ENCODE assay signal across 8 mouse cellular contexts in the genomic region with DNA sequence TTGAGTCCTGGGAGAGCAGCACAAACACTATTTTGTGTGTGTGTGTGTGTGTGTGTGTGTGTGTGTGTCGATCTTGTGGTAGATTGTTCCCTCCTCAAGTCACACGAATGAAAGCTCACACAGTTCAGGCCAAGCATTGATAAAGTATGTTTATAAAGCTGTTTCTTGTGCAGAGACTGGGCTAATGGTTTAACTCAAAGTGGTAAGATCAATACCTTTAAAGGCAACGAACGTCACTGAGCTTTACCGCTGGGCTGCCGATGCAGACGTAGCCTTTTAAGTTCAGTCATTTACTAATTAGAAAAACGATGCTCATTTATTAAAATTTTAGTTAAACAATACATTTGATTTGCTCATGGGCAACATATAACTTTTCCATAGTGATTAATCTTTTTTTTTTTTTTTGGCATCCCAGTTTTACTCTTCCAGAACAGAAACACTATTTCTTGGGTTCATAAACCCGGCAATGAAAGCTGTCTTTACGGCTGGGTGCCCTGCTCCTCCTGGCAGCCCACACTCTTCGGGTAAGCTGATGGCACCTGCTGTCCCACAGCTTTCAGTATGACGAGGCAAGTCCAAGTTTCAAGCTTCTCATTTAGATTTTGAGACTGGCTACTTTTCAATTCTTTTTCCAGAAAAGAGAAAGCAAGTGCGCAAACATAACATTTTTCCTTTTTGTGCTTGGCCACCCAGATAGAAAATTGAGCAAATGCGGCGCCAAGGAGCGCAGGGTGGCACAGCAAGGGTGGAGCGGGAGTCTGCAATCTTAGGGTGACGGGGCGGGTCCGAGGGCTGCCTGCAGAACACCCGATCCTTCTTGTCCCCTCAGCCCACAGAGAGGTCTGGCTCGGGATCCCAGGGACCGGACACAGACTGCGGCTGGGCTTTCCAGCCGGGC. TPM values are rescaled to one million over a fixed set of nuclear protein-coding genes. Genes with fewer than 3 reads are reported as not detected.
DNase-seq lines count a peak whose midpoint lies in the region; ATAC-seq and TF ChIP-seq lines count a peak whose summit lies in the region.

No protein-coding gene starts in this region.

- H3K79me2 ChIP-seq in C2C12 (ENCODE audit: control insufficient read depth, insufficient read depth), result peaks cover 43% of the 10 kb centered on the region

- intact Hi-C loops in gastrocnemius, postnatal 36 days (cut with DNase I), result loop anchor here (2.0 kb wide), 1 partner anchor 30 kb away; no protein-coding TSS in a partner anchor

- peak overlapping the region; percentile 99 for H3K27ac ChIP-seq in heart, embryonic 10.5 days
- peak overlapping the region; percentile 100 for H3K27ac ChIP-seq in hindbrain, embryonic 15.5 days (replicated peaks)
- peak overlapping the region; percentile 100 for H3K27ac ChIP-seq in midbrain, embryonic 14.5 days (replicated peaks; ENCODE audit: low read depth, low read length)

- no peaks in the 10 kb centered on the region for H3K9me3 ChIP-seq in heart, embryonic 10.5 days
- H3K9me3 ChIP-seq in hindbrain, embryonic 15.5 days, result no peaks in the 10 kb centered on the region
- H3K9me3 ChIP-seq in midbrain, embryonic 14.5 days (ENCODE audit: control insufficient read depth, low read length), result no peaks in the 10 kb centered on the region

- H3K9ac ChIP-seq in hindbrain, embryonic 15.5 days, result peak overlapping the region; percentile 97
- peak overlapping the region; percentile 99 for H3K9ac ChIP-seq in midbrain, embryonic 14.5 days (replicated peaks; ENCODE audit: low read length)

- no peak for TF ChIP-seq CTCF in C2C12 (IDR thresholded peaks at IDR 0.05; ENCODE audit: control insufficient read depth, insufficient read depth, insufficient read length)

- H3K27me3 ChIP-seq in heart, embryonic 10.5 days (ENCODE audit: insufficient read depth, poor library complexity, severe bottlenecking), result no peaks in the 10 kb centered on the region
- no peaks in the 10 kb centered on the region for H3K27me3 ChIP-seq in C2C12 (ENCODE audit: control insufficient read depth, insufficient read depth, insufficient read length)
- no peaks in the 10 kb centered on the region for H3K27me3 ChIP-seq in hindbrain, embryonic 15.5 days
- no peaks in the 10 kb centered on the region for H3K27me3 ChIP-seq in midbrain, embryonic 14.5 days (ENCODE audit: control insufficient read depth, insufficient read depth, low read length)

- 11% methylated on average over 25 of the region's 25 CpGs for WGBS in heart, embryonic 10.5 days
- WGBS in hindbrain, embryonic 15.5 days, result 5% methylated on average over 25 of the region's 25 CpGs
- 7% methylated on average over 25 of the region's 25 CpGs for whole genome bisulfite sequencing in midbrain, embryonic 14.5 days

- no peak; the same call in 1 of the 2 replicates for ATAC-seq in hindbrain, embryonic 15.5 days (ENCODE audit: low FRiP score, low read depth)
- peak; percentile 53; the same call in 1 of the 2 replicates for ATAC-seq in midbrain, embryonic 14.5 days (ENCODE audit: low FRiP score, low TSS enrichment)

- H3K4me3 ChIP-seq in heart, embryonic 10.5 days, result peak overlapping the region; percentile 85
- H3K4me3 ChIP-seq in C2C12 (ENCODE audit: insufficient read depth, poor library complexity, severe bottlenecking), result peak overlapping the region; percentile 82
- H3K4me3 ChIP-seq in hindbrain, embryonic 15.5 days, result peak overlapping the region; percentile 89
- peak overlapping the region; percentile 93 for H3K4me3 ChIP-seq in midbrain, embryonic 14.5 days (replicated peaks; ENCODE audit: low read depth, low read length)

- H3K4me2 ChIP-seq in hindbrain, embryonic 15.5 days, result peak overlapping the region; percentile 75
- H3K4me2 ChIP-seq in midbrain, embryonic 14.5 days (ENCODE audit: low read length), result peak overlapping the region; percentile 74

- peak overlapping the region; percentile 86 for H3ac ChIP-seq in C2C12 (ENCODE audit: control insufficient read depth, insufficient read length, low read depth)

- H3K79me3 ChIP-seq in C2C12 (ENCODE audit: low read depth), result peaks cover 40% of the 10 kb centered on the region

- DNase-seq in heart, embryonic 10.5 days (ENCODE audit: low spot score), result no peak
- no peak for DNase-seq in heart, adult 9 months (ENCODE audit: low spot score in 2 of 2)
- DNase-seq in cerebellum, postnatal 14 days, result peak; percentile 27 to 58
- peak; percentile 61 for DNase-seq in midbrain, embryonic 14.5 days
- DNase-seq in urinary bladder, postnatal 36 days (ENCODE audit: low spot score in 2 of 2), result no peak
- DNase-seq in gastrocnemius, postnatal 36 days, result no peak

- no peaks in the 10 kb centered on the region for H3K36me3 ChIP-seq in heart, embryonic 10.5 days
- peaks cover 9% of the 10 kb centered on the region for H3K36me3 ChIP-seq in C2C12 (ENCODE audit: control insufficient read depth, insufficient read depth)
- H3K36me3 ChIP-seq in hindbrain, embryonic 15.5 days, result no peaks in the 10 kb centered on the region
- no peaks in the 10 kb centered on the region for H3K36me3 ChIP-seq in midbrain, embryonic 14.5 days (ENCODE audit: control insufficient read depth, insufficient read depth, low read length)

- H3K4me1 ChIP-seq in heart, embryonic 10.5 days, result peaks cover 14% of the 10 kb centered on the region
- peaks cover 22% of the 10 kb centered on the region for H3K4me1 ChIP-seq in hindbrain, embryonic 15.5 days (replicated peaks)
- peaks cover 19% of the 10 kb centered on the region for H3K4me1 ChIP-seq in midbrain, embryonic 14.5 days (ENCODE audit: control insufficient read depth, insufficient read depth, low read length)

TF ChIP-seq in C2C12, 6 proteins besides CTCF, POLR2A, EP300 and RAD21:
- TF ChIP-seq MYOG (IDR thresholded peaks at IDR 0.05; ENCODE audit: control insufficient read depth, extremely low read depth, insufficient read length), result no peak
- no peak for TF ChIP-seq CEBPB (IDR thresholded peaks at IDR 0.05; ENCODE audit: low read depth)
- no peak for TF ChIP-seq FOSL1 (IDR thresholded peaks at IDR 0.05; ENCODE audit: insufficient read depth, low read length, poor library complexity, severe bottlenecking)
- TF ChIP-seq MAX (IDR thresholded peaks at IDR 0.05), result no peak
- TF ChIP-seq USF1 (IDR thresholded peaks at IDR 0.05; ENCODE audit: low read depth), result no peak
- no peak for TF ChIP-seq MYOD1 (IDR thresholded peaks at IDR 0.05; ENCODE audit: control insufficient read depth, insufficient read length, low read depth)

RNA-seq across cellular contexts. Expression of gene Itgb1, which starts 0.6 kb away (rescaled TPM):
- polyA plus RNA-seq in heart, embryonic 10.5 days (2016; fragmentation: Nextera tagmentation; extraction: Ambion mirVana), result 261 and 314 TPM in 2 replicates
- polyA plus RNA-seq in C2C12 (2012; fragmentation: generic; extraction: Trizol), result 184 TPM
- 88.0 and 91.7 TPM in 2 replicates for polyA plus RNA-seq in hindbrain, embryonic 15.5 days (2015; fragmentation: Nextera tagmentation; extraction: Ambion mirVana)
- polyA plus RNA-seq in midbrain, embryonic 14.5 days (2014; fragmentation: Nextera tagmentation; extraction: Ambion mirVana), result 49.0 and 90.9 TPM in 2 replicates
- 100 to 1,000 TPM; 157 to 177 TPM for total RNA-seq in gastrocnemius, postnatal 36 days (2021)

Comparison
In these comparisons a context has a peak if more than half of its experiments do, and no peak if none do; other contexts are left out.
1. DNase-seq: peak in cerebellum, postnatal 14 days (2 of 2) and midbrain, embryonic 14.5 days (single experiment); none in heart, embryonic 10.5 days (single experiment), heart, adult 9 months (0 of 2), urinary bladder, postnatal 36 days (0 of 2) and gastrocnemius, postnatal 36 days (0 of 2).
2. Peak in every context shown above with its lines, with median percentiles within 50 percentile points of each other: H3K27ac ChIP-seq and H3K4me3 ChIP-seq.